Comparison of ENCODE assay signal across 26 mouse cellular contexts in the genomic region with DNA sequence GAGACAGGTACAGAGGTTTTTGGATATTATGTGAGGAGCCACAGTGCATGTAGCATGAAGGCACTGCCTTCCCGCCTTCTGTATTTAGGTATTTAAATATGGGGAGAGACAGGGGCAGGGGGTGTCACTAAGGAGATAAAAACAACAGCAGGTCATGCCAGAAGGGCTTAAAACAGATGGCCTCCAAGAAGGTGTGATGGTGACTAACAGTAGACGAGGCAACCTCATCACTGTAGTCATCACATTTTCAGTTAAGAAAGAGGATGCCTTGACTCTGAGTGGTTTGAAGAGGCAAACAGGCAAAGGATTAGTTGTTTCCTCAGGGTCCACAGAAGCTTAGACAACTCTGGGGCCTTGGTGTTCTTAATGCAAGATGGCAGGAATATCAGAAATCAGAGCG.
"Had no signal": no experiment of that assay in that cellular context is flagged by ENCODE, and none has a peak within 500 bp of the region (broad histone marks: within the 10 kb centered on the region; RNA-seq: fewer than 3 reads in every experiment).

No protein-coding gene starts in this region.

- H3K36me3 ChIP-seq: embryonic facial prominence, embryonic 10.5 days; embryonic facial prominence, embryonic 12.5 days; embryonic facial prominence, embryonic 13.5 days; embryonic facial prominence, embryonic 15.5 days; forebrain, embryonic 10.5 days; forebrain, embryonic 12.5 days; forebrain, embryonic 15.5 days had no signal

- H3K27me3 ChIP-seq: embryonic facial prominence, embryonic 12.5 days; embryonic facial prominence, embryonic 13.5 days; embryonic facial prominence, embryonic 15.5 days; forebrain, embryonic 12.5 days; forebrain, embryonic 13.5 days; forebrain, embryonic 15.5 days had no signal

- H3K9me3 ChIP-seq: embryonic facial prominence, embryonic 10.5 days; embryonic facial prominence, embryonic 12.5 days; embryonic facial prominence, embryonic 13.5 days; embryonic facial prominence, embryonic 15.5 days; forebrain, embryonic 10.5 days; forebrain, embryonic 12.5 days; forebrain, embryonic 13.5 days; forebrain, embryonic 15.5 days had no signal

- DNase-seq: cerebellum, adult 8-10 months; cerebellum, adult 9-10 months; cerebellum, adult 9-11 months; cerebellum, postnatal 10 days; cerebellum, postnatal 14 days; cerebellum, postnatal 25 days; cerebellum, postnatal 36 days; embryo, embryonic 11 days; forebrain, postnatal 0 days; gastrocnemius, adult 2 months; gastrocnemius, postnatal 10 days; gastrocnemius, postnatal 14 days; gastrocnemius, postnatal 25 days; gastrocnemius, postnatal 36 days; heart, adult 11 months; heart, adult 18-20 months; heart, adult 2 months had no signal

- H3K27ac ChIP-seq: embryonic facial prominence, embryonic 10.5 days; embryonic facial prominence, embryonic 12.5 days; embryonic facial prominence, embryonic 13.5 days; embryonic facial prominence, embryonic 15.5 days; forebrain, embryonic 10.5 days; forebrain, embryonic 12.5 days; forebrain, embryonic 13.5 days; forebrain, embryonic 15.5 days; gastrocnemius, adult 2 months; heart, adult 2 months had no signal

- H3K4me3 ChIP-seq: embryonic facial prominence, embryonic 10.5 days; embryonic facial prominence, embryonic 12.5 days; embryonic facial prominence, embryonic 13.5 days; embryonic facial prominence, embryonic 15.5 days; erythroblast, embryonic 14.5 days; forebrain, embryonic 10.5 days; forebrain, embryonic 12.5 days; forebrain, embryonic 13.5 days; forebrain, embryonic 15.5 days; gastrocnemius, adult 2 months; heart, adult 2 months had no signal

- H3K4me1 ChIP-seq: embryonic facial prominence, embryonic 10.5 days; embryonic facial prominence, embryonic 12.5 days; embryonic facial prominence, embryonic 13.5 days; embryonic facial prominence, embryonic 15.5 days; forebrain, embryonic 12.5 days; forebrain, embryonic 13.5 days; forebrain, embryonic 15.5 days had no signal
